Mouse (Mus musculus): ENCODE measurements around the gene Nfkbib. TPM values are rescaled to one million over a fixed set of nuclear protein-coding genes. Genes with fewer than 3 reads are reported as not detected.

Nfkbib gene
- 10 to 100 TPM; 23.0 to 25.5 (median 24.7) TPM for total RNA-seq (2022)

- DNase-seq (ENCODE audit: low spot score in 2 of 2), result no peak
Measured at GRCm38 (mm10) chr7:28767462-28767965, at the start of gene Nfkbib. Gene Nfkbib (minus strand): TSS chr7:28767512.

- DNase-seq (ENCODE audit: low spot score in 2 of 2), result no peak
Measured at GRCm38 (mm10) chr7:28816920-28817319, 49.6 kb upstream of the Nfkbib start.

DNA sequence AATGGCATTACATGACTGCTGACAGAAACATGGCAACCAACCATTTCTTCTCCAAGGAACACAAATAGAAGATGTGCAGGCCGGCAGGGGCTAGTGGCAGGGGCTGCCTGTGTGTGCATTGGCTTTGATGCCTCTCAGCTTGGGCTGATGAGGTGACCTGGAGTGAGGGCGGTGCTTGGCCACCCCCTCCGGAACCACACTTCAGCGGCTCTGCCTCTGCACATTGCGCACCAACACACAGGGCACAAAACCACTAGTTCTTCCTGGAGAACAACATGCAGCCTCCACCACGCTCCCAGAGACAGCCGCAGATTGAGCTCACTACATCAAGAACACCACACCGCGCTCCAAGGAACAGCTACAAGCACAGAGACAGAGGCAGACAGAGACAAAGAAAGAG lies 48.9 kb upstream of the Nfkbib start:
- DNase-seq (ENCODE audit: low spot score in 2 of 2), result no peak

DNA sequence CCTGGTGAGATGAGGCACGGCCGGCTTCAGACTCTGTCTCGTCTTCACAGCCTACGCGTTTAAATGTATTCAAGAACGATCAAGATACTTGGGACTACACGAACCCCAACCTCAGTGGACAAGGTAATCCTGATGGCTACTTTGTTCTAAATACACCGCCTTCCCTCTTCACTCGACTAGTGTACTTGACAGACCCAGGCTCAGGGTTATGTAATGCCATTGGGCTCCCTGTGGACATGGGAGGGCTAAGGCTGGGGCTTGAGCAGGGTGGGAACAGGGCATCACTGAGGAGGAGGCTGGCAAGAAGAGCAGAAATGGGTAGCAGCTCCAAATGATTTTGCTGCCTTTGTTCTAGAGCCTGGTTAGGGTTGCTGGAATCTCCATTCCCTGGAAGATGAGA lies 47.9 kb upstream of the Nfkbib start:
- DNase-seq (ENCODE audit: low spot score in 2 of 2), result no peak

- DNase-seq (ENCODE audit: low spot score in 2 of 2), result no peak
Measured at GRCm38 (mm10) chr7:28814306-28815034, 47.2 kb upstream of the Nfkbib start.

DNA sequence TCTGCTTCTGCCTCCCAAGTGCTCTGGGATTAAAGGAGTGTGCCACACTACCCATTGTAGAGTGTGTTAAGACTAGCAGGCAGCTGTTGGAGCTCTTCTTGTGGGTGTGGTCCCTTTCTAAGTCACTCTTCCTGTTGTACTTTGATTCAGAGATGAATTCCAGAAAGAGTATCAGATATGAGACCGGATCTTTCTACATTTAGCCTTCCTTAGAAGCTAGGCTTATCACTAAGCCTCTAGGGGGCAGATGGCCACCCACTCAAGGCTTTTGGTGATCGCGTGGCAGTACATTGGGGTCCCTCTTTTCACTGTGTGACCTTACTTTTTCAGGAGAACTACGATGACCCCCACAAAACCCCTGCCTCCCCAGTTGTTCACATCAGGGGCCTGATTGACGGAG lies 45.6 kb upstream of the Nfkbib start:
- DNase-seq (ENCODE audit: low spot score in 2 of 2), result no peak

DNA sequence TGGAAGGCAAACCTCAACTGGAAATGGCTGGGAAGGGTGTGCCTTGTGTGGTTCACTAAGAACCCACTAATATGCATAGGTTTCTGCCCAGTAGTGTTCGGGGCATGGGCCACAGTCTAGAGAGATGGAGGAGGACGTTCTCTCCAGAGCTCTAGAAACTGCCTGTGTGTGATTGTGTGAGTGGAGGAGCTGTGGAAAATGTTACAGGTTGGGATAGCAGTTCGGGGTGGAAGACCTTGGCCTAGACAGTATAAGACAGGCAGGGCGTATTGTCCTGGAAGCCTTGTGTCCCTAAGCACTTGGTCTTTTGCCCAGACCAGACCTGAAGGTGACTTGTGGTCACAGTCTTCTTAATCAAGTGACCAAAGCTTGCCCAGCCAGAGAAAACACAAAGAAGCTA lies 45.1 kb upstream of the Nfkbib start:
- DNase-seq (ENCODE audit: low spot score in 2 of 2), result no peak

DNA sequence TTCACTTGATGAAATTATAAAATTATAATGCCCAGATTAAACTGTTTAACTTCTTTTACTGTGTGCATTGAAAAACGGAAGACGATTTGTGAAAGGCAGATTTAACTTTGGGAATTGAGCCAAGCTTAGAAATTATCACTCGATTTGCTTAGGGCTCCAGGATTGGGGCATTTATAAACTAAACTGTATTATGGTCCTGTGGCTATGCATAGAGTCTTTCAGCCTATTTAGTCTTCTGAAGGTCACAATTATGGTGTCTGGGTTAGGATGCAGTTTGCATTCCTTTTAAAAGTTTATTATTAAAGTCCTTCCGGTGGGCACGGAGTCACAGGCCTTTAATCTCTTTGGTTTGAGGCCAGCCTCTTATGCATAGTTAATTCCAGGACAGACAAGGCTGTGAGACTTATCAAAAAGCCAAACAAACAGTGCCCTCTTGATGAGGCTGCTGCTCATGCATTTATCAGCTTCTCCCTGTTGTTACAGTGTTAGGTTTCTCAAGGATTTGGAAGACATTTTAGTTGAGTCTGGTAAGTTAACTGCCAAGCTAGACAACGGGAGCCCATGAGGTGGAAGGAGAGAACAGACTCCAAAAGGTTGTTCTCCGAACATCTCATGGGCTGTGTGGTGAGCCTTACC lies 44.4 kb upstream of the Nfkbib start:
- DNase-seq (ENCODE audit: low spot score in 2 of 2), result no peak

DNA sequence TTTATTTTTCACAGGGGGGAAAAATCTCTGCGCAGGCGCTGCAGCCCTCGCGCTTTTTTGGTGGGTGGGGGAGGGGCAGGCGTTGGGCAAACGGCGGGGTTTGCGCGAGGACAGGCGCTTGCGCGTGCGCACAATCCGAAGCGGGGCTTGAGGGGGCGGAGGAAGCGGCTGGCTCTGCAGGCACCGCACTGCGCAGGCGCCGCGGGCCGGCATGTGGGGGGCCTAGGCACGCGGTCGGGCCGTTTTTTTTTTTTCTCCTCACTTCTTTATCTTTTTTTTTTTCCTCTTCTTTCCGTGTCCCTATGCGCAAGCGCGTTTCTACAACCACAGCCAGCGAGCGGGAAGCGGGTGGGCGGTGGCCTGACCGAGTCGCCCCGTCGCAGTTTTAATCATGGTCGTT lies 43.9 kb upstream of the Nfkbib start:
- peak; percentile 79 to 85 for DNase-seq (ENCODE audit: low spot score in 2 of 2)

GRCm38 (mm10) chr7:28810107-28811066 lies 43.1 kb upstream of the Nfkbib start:
- DNase-seq (ENCODE audit: low spot score in 2 of 2), result peak; percentile 99

- DNase-seq (ENCODE audit: low spot score in 2 of 2), result peak in 1 of 2 experiments; percentile 57
Measured at GRCm38 (mm10) chr7:28809401-28810089, 42.2 kb upstream of the Nfkbib start.

- DNase-seq (ENCODE audit: low spot score in 2 of 2), result peak; percentile 91 to 94
Measured at GRCm38 (mm10) chr7:28808957-28809393, 41.7 kb upstream of the Nfkbib start.

DNA sequence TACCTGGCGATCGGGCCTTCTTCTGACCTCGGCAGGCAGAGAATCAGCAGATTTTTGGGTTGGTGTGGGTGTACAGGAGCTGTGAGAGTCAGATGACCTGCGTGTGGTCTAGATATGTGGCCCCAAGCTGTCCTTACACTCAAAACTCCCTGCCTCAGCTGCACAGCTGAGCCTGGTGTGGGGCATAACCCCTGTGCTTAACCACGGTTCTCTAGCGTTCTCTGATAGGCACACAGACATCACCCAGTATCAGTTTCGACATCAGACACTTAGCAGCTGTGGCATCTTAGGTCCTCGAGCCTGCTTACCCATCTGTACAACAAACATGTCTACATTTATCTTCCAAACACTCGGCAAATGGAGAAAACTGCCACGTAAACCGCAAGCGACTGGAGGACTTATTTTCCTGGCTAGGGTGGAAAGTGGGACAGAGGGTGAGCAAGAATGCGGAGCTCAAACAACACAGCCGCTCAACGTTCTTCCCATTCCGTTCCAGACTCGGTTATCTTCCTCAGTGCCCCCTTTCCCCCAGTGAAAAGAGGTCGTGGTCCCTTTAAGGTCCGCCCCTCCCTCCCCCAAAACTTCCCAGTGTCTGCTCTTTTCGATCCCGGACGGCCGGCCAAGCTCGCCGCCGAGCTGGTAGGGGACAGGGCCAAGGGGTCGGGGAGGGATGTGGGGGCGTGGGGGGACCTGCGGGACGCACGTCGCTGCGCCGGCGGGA lies 41.1 kb upstream of the Nfkbib start, which contains the start of gene Hnrnpl:
Hnrnpl (plus strand) TSS at position 321 of the 721 bp plus-strand sequence.
- no peak for DNase-seq (ENCODE audit: low spot score in 2 of 2)

GRCm38 (mm10) chr7:28807641-28808220 lies 40.4 kb upstream of the Nfkbib start:
- DNase-seq (ENCODE audit: low spot score in 2 of 2), result no peak

DNA sequence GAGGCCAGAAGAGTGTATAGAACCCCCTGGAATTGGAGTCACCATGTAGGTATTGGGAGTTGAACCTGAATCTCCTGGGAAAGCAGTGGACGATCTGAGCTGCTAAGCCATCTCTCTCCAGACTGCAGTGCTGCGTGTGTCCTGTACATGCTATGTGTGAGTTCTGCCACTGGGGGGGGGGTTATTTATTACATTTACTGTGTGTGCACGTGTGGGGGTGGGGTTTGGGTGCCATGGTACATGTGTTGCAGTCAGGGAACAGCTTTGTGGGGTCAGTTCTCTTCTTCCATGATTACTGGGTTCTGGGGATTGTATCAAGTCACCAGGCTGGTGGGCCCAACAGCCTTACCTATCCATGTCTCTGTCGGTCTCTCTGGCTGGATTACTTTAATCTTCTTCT lies 39.6 kb upstream of the Nfkbib start:
- no peak for DNase-seq (ENCODE audit: low spot score in 2 of 2)

- DNase-seq (ENCODE audit: low spot score in 2 of 2), result no peak
Measured at GRCm38 (mm10) chr7:28803756-28804155, 36.4 kb upstream of the Nfkbib start.

- DNase-seq (ENCODE audit: low spot score in 2 of 2), result no peak
Measured at GRCm38 (mm10) chr7:28802846-28803588, 35.7 kb upstream of the Nfkbib start.

- no peak for DNase-seq (ENCODE audit: low spot score in 2 of 2)
Measured at GRCm38 (mm10) chr7:28801901-28802670, 34.8 kb upstream of the Nfkbib start.
